Mouse (Mus musculus) ES-E14 (cell line): ENCODE measurements around the gene Crybg3.

Experiments used
- MAFK ChIP-seq: IDR thresholded peaks from 2 replicates; pipeline ENCODE4 v1.6.1; 2014; ENCODE audit warnings: mild to moderate bottlenecking, low read depth, low read length, inconsistent platforms; ENCODE audit not compliant: insufficient read depth
- ZC3H11A ChIP-seq: IDR thresholded peaks from 2 replicates; pipeline ENCODE4 v1.6.1; 2012; ENCODE audit warnings: low read depth, mild to moderate bottlenecking, inconsistent platforms, low read length, borderline replicate concordance

DNA sequence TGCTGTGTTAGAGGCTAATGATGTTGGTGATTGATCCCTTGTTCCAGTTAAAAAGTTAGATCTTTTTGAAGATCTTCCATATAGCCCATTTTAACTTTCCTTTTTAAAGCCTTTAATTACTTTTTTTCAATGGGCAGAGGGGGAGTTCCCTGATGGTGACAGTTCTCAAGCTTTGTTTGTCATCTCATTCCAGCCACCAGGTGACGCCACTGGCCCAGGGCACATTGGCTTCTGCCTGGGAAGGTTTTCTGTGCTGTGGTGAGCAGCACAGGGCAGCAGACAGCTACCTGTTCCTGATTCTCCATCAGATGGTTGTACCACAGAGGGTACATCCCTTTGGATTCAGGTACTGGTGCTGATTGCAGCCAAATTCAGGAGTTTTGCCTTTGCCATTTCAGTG, 126.0 kb downstream of the Crybg3 start:
- TF ChIP-seq ZC3H11A (peak; percentile 78; the same call in 1 of the 2 replicates), MAFK (no peak)
